Mouse (Mus musculus): Measurements from ENCODE around the gene Ngfr.

GRCm38 (mm10) chr11:95619081-95619480 is 31.5 kb upstream of the Ngfr start:
- no peak for TF ChIP-seq CTCF (IDR thresholded peaks at IDR 0.05; ENCODE audit: low read depth, low read length)
- TF ChIP-seq GATA2 (IDR thresholded peaks at IDR 0.05; ENCODE audit: borderline replicate concordance, low read depth, low read length) = no peak
- TF ChIP-seq TAL1 (conservative IDR thresholded peaks at IDR 0.05; ENCODE audit: low read depth, low read length) = no peak
- no peak for TF ChIP-seq GATA1 (IDR thresholded peaks at IDR 0.05; ENCODE audit: borderline replicate concordance, low read length)
- no peak for TF ChIP-seq POLR2AphosphoS5 (IDR thresholded peaks at IDR 0.05; ENCODE audit: insufficient replicate concordance, low read depth, low read length)
